Mouse (Mus musculus) layer of hippocampus, postnatal 36 days (tissue): ENCODE results near the gene Abcc5. TPM values are rescaled to one million over a fixed set of nuclear protein-coding genes. Genes with fewer than 3 reads are reported as not detected.

ENCODE experiments used
- DNase-seq, 2 experiments: peaks; one replicate each; pipeline ENCODE4 v3.0.0; 2022
- total RNA-seq, 2 experiments: library from RNA; stranded (reverse); gene quantifications; 2 replicates each; pipeline ENCODE4 v1.2.3; 2021

Gene Abcc5
- total RNA-seq, 2 experiments from 2014 or later = 237 to 252 TPM

GRCm38 (mm10) chr16:20357837-20358236 lies 68.4 kb downstream of the Abcc5 start:
- no peak for DNase-seq

- DNase-seq = no peak
These were observed 71.4 kb downstream of the Abcc5 start for GRCm38 (mm10) chr16:20354762-20355161.

GRCm38 (mm10) chr16:20354011-20354410 lies 72.2 kb downstream of the Abcc5 start:
- no peak for DNase-seq

GRCm38 (mm10) chr16:20345464-20345863 lies 80.7 kb downstream of the Abcc5 start:
- no peak for DNase-seq

GRCm38 (mm10) chr16:20338616-20339015 lies 87.6 kb downstream of the Abcc5 start:
- peak; percentile 61 to 62 for DNase-seq

- DNase-seq = no peak
These were observed 91.3 kb downstream of the Abcc5 start for GRCm38 (mm10) chr16:20334918-20335317.

GRCm38 (mm10) chr16:20328306-20328705 lies 97.9 kb downstream of the Abcc5 start:
- no peak for DNase-seq

- no peak for DNase-seq
These were observed 100.9 kb downstream of the Abcc5 start, which contains the start of gene Cyp2ab1 for GRCm38 (mm10) chr16:20325286-20325685. Gene Cyp2ab1 (minus strand): TSS chr16:20325404.

GRCm38 (mm10) chr16:20323907-20324306 lies 102.3 kb downstream of the Abcc5 start:
- no peak for DNase-seq

- no peak for DNase-seq
These were observed 103.9 kb downstream of the Abcc5 start for GRCm38 (mm10) chr16:20322274-20322673.

- DNase-seq = no peak
These were observed 109.4 kb downstream of the Abcc5 start for GRCm38 (mm10) chr16:20316770-20317169.

GRCm38 (mm10) chr16:20315266-20315665 lies 110.9 kb downstream of the Abcc5 start:
- DNase-seq = no peak

- DNase-seq = no peak
These were observed 113.9 kb downstream of the Abcc5 start for GRCm38 (mm10) chr16:20312272-20312671.

GRCm38 (mm10) chr16:20301770-20302649 lies 124.2 kb downstream of the Abcc5 start, which contains the start of gene Parl:
Gene Parl (minus strand): TSS chr16:20302387.
- DNase-seq = peak; percentile 71 to 72

- DNase-seq = no peak
These were observed 126.1 kb downstream of the Abcc5 start for GRCm38 (mm10) chr16:20300076-20300475.

Other genes with a start within 250 kb of the Abcc5 start
- gene Map6d1, start 185.0 kb downstream of the Abcc5 start, total RNA-seq = 10 to 100 TPM; 37.7 to 41.2 TPM
- gene Parl, start 124.0 kb downstream of the Abcc5 start, total RNA-seq = 10 to 100 TPM; 56.2 to 61.9 TPM
- gene Cyp2ab1, start 101.0 kb downstream of the Abcc5 start, total RNA-seq = not detected
- 10 to 100 TPM; 49.7 to 50.1 TPM for gene Eif2b5, start 72.4 kb upstream of the Abcc5 start, total RNA-seq
- gene Dvl3, start 90.6 kb upstream of the Abcc5 start, total RNA-seq = 10 to 100 TPM; 57.1 to 64.4 TPM
- 100 to 1,000 TPM; 725 to 748 TPM for gene Ap2m1, start 109.1 kb upstream of the Abcc5 start, total RNA-seq
- gene Abcf3, start 122.2 kb upstream of the Abcc5 start, total RNA-seq = 100 to 1,000 TPM; 104 to 113 TPM
- gene Vwa5b2, start 163.1 kb upstream of the Abcc5 start, total RNA-seq = 10 to 100 TPM; 21.8 to 23.4 TPM
- 1 to 10 TPM; 2.5 to 2.9 TPM for gene Eef1akmt4, start 185.2 kb upstream of the Abcc5 start, total RNA-seq
- not detected for gene Gm49333, start 185.2 kb upstream of the Abcc5 start, total RNA-seq
- gene Alg3, start 185.3 kb upstream of the Abcc5 start, total RNA-seq = 10 to 100 TPM; 11.9 to 13.2 TPM
- 10 to 100 TPM; 83.0 to 88.3 TPM for gene Camk2n2, start 194.9 kb upstream of the Abcc5 start, total RNA-seq
- 10 to 100 TPM; 28.4 to 29.2 TPM for gene Ece2, start 203.4 kb upstream of the Abcc5 start, total RNA-seq
- 100 to 1,000 TPM; 212 to 232 TPM for gene Psmd2, start 225.3 kb upstream of the Abcc5 start, total RNA-seq
- 100 to 1,000 TPM; 292 to 299 TPM for gene Eif4g1, start 241.9 kb upstream of the Abcc5 start, total RNA-seq